Mouse (Mus musculus): Measurements from ENCODE around the gene Npas3.

Npas3 gene

DNA sequence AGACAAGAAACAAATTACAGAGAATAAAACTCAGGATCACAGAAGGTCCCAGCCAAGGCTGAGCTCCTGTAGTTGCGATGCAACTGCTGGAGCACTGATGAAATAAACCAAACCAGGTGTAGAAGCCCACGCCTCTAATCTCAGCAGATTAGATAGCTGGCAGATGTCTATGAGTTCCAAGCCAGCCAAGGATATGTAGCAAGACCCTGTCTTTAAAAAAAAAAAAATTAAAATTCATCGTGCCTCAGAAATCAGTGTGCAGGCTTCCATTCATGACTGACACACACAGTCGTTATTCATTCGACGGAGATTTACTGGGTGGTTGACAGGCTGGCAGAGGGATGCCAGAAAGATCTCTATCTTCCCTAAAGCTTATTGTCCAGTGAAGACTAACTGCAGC is 849.7 kb downstream of the Npas3 start:
- no peak for DNase-seq

GRCm38 (mm10) chr12:54098785-54099184 is 850.3 kb downstream of the Npas3 start:
- DNase-seq: peak; percentile 49

DNA sequence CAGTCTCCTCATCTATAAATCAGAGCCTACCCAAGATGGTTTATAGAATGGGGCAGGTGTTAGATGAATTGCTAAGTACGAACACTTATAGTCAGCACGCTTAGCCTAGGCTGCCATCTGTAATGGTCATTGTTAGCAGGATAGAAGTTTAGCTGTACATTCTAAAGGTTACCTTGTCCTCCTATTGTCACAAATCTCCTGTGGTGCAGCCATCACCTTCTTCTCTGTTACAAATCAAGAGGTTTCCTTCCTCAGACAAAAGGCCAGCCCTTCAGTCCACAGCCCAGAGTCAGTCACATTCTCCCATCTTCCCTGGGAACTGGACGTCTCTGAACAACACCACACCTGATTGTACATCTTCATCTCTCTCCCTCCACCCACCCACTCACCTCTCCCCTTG is 851.0 kb downstream of the Npas3 start:
- DNase-seq: no peak

GRCm38 (mm10) chr12:54101307-54101870 is 852.9 kb downstream of the Npas3 start:
- no peak for DNase-seq

GRCm38 (mm10) chr12:54102500-54102899 is 854.0 kb downstream of the Npas3 start:
- DNase-seq: no peak

- no peak for DNase-seq
Measured at GRCm38 (mm10) chr12:54105531-54105930, 857.1 kb downstream of the Npas3 start.

DNA sequence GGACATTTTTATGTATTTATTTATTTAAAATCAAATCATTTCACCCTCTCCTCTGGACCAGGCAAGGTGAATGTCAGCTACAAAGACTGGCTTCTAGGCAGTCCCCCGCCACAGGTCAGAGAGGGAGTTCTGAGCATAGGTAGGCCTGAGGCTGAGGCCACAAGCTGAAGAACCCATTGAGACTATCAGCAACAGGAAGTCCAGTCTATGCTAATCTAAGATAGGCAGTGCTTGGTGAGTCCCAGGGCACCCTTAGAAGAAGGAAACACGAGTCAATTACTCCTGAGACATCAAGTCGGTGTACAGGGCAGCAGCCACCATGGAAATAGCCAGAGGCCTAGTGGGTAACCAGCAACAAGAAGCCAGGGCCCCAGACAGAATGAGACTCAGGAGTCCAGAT is 857.5 kb downstream of the Npas3 start:
- DNase-seq: no peak

DNA sequence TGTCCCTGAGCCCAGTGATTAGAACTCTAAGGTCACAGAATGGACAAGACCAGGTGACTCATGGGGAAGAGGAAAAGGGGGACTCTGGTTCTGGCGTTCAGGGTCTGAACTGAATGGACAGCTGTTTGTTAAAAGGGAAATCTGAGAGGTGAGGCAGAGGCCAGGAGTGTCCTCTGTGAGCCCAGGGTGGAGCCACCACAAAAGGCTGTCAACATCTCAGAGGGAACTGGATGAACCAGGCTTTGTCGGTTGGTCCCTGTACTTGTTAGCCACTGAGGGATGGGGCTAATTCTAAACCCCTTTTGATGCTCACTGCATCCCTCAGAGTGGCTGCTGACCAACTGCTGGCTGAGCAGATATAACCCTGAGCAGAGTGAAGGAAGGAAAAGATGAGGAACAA is 861.9 kb downstream of the Npas3 start:
- no peak for DNase-seq

DNA sequence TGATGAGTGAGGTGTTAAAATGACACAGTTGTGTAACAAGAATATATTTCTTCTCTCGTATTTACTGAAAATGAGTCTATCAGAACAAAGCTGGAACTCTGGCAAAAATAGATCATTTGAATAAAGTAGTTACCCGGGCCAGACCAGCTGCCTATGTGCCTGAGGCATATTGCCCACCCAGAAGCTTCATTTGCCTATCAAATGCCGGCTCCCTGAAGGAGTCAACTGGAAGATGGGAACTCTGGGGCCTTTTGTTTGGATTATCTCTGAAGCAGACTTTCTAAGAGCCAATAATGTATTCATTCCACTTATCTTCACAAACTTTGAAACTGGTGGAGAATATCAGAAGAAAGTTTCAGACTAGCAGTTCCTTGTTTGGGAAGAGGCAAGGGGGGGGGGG is 862.5 kb downstream of the Npas3 start:
- no peak for DNase-seq

GRCm38 (mm10) chr12:54120386-54120785 is 871.9 kb downstream of the Npas3 start:
- DNase-seq: no peak

- DNase-seq: no peak
Measured at GRCm38 (mm10) chr12:54121286-54121685, 872.8 kb downstream of the Npas3 start.

All from right cerebral cortex, postnatal 25 days (tissue).